Mouse (Mus musculus): ENCODE data around the gene Dnal1.

DNA sequence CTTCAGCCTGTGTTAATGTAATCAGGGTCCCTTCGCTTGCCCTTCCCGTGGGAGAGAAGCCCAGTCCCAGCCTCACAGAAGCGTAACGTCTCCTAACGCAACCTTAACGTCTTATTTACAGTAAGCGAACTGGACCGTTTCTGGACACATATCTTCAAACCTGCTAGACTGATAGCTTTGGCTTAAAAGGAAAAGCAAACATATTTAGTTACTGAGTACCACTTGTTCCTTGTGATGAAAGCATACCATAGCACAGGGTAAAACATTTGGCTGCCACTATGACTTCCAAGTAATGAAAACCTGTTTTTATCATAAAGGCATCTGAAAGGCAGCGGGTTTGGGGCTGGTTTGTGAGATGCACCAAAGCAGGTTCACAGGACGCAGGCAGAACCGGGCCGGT is 11.7 kb downstream of the Dnal1 start:
- TF ChIP-seq GATA1 (IDR thresholded peaks at IDR 0.05; ENCODE audit: borderline replicate concordance, low read length) (no peak), CTCF (IDR thresholded peaks at IDR 0.05; ENCODE audit: low read depth, low read length) (no peak), TAL1 (conservative IDR thresholded peaks at IDR 0.05; ENCODE audit: low read depth, low read length) (no peak), POLR2AphosphoS5 (IDR thresholded peaks at IDR 0.05; ENCODE audit: insufficient replicate concordance, low read depth, low read length) (no peak)

Measured in G1E (cell line).